Mouse (Mus musculus) embryo, embryonic 10 days (tissue): ENCODE data around the gene Rsl1d1.

ENCODE experiments used
- DNase-seq: peaks from one replicate; pipeline ENCODE4 v3.0.0-alpha.2; 2015; ENCODE audit warnings: low spot score

Rsl1d1 gene

DNA sequence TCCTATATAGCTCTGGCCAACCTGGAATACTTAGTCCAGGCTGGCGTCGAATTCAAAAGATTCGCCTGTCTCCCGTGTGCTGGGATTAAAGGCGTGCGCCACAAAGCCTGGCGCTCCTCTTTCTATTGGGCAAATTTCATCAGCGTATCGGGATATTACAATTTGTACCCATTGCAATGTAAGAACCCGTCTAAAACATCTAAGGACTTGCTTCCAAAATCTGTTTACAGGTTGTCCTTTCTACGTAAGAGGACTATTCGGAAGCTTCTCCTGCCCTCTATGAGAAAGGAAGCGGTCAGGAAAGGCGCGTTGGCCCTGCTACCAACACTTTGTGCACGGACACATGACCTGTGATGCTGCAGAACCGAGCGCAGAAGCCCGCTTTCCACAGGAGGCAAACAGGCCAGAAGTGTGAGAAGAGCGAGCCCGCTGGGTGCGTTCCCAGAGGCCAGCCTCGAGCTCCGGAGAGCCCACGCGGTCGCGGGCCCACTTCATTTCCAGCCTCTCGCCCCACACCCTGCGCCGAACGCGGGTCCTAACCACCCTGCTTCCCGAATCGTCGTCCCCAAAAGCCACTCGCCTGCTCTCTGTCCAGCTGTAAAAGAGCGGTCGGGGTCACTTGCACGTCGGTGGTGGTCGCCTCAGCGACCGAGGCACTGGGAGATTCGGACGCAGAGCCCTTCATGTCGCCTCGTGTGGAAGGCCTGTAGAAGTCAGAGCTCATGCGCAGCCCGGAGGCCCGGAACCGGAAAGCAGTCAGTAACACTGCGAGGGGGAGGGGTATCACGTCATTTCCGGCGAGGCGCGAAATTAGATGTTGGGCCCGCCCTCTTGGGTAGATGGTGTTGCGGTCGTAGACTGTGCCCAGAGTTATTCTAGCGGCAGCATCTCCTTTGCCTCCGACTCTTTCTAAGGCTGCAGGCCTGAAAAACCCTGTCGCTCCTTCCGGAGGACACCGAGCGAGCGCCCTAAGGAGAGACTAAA lies at the start of gene Rsl1d1:
TSS of gene Rsl1d1 (minus strand) at position 761 of the 984 bp plus-strand sequence.
- DNase-seq, result peak; percentile 98

- DNase-seq, result no peak
Observed at GRCm38 (mm10) chr16:11247791-11248190, 44.7 kb upstream of the Rsl1d1 start.

DNA sequence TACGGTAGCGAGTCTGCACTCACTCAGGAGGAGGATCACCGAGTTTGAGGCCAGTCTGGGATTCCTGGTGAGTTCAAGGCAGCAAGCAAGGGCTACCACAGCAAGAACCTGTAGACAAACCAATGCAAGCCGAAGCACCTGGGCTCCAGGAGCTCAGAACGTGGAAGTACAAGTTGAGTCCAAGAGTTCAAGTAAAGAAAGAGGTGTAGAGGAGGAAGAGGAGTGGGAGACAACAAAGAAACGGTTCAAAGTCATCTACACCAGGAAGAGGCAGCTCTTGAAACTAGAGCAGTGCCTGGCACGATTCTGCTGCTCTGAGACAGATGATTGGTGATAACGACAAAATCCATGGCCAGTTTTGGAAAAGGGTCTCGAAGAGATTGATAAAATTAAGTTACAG lies 42.6 kb upstream of the Rsl1d1 start:
- no peak for DNase-seq

GRCm38 (mm10) chr16:11242401-11242800 lies 39.3 kb upstream of the Rsl1d1 start:
- no peak for DNase-seq

- DNase-seq, result no peak
Observed at GRCm38 (mm10) chr16:11217801-11218200, 14.7 kb upstream of the Rsl1d1 start.

- DNase-seq, result no peak
Observed at GRCm38 (mm10) chr16:11203600-11204390, 664 bp upstream of the Rsl1d1 start.

DNA sequence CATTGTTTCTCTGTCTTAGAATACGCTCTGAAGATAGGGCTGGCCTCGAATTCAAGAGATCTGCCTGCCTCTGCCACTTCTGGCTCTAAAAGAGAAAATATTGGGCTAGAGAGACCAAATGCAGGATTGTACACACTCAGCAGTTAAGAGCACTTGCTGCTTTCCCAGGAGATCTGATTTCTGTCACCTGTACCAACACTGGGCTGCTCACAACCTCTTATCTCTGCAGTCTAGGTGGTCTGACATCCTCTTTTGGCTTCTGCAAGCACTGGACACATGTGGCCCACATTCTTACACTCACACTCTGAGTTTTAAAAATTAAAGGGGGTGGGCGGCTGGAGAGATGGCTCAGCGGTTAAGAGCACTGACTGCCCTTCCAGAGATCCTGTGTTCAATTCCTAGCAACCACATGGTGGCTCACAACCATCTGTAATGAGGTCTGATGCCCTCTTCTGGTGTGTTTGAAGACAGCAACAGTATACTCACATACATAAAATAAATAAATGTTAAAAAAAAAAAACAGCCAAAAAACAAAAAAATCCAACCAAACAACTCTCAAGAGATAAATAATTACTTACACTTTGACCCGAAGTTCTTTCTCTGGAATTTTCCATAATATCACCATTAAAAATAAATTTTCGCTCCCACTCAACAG lies 1.3 kb downstream of the Rsl1d1 start:
- no peak for DNase-seq

DNA sequence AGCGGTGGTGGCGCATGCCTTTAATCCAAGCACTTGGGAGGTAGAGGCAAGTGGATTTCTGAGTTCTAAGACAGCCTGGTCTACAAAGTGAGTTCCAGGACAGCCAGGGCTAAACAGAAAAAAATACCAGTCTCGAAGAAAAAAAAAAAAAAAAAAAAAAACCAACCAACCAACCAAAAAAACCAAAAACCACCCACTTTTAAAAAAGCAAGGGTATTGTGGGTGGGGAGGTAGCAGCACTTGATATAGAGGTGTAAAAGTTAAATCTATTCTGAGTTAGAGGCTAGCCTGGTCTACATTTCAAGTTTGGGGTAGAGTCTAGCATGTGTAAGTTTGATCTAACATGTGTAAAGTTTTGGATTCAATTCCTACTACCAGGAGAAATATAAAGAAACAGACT lies 2.9 kb downstream of the Rsl1d1 start:
- DNase-seq, result no peak

GRCm38 (mm10) chr16:11198467-11198866 lies 4.7 kb downstream of the Rsl1d1 start:
- peak; percentile 80 for DNase-seq

- DNase-seq, result no peak
Observed at GRCm38 (mm10) chr16:11197052-11197451, 6.1 kb downstream of the Rsl1d1 start.

- DNase-seq, result no peak
Observed at GRCm38 (mm10) chr16:11193231-11193630, 9.9 kb downstream of the Rsl1d1 start.

DNA sequence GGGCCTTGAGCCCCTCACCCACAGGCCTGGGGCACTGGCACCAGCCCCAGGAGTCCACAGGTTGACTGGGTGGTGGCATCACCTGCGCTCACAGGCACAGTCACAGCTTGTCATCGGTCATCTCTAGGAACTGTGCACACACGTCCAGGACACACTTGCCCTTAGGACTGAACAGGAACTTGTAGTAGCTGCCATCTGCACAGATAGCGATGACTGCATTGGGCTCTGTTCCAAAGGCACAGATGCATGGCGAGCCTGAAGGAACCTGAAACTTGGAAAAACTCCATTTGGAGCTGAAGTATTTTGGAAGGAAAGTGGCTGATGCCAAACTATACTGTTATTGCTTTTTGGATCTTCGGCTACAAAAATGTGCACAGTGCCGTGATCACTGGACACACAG lies 13.0 kb downstream of the Rsl1d1 start:
- DNase-seq, result no peak

- DNase-seq, result no peak
Observed at GRCm38 (mm10) chr16:11177404-11177803, 25.7 kb downstream of the Rsl1d1 start.

GRCm38 (mm10) chr16:11176884-11177244 lies 26.3 kb downstream of the Rsl1d1 start:
- no peak for DNase-seq

DNA sequence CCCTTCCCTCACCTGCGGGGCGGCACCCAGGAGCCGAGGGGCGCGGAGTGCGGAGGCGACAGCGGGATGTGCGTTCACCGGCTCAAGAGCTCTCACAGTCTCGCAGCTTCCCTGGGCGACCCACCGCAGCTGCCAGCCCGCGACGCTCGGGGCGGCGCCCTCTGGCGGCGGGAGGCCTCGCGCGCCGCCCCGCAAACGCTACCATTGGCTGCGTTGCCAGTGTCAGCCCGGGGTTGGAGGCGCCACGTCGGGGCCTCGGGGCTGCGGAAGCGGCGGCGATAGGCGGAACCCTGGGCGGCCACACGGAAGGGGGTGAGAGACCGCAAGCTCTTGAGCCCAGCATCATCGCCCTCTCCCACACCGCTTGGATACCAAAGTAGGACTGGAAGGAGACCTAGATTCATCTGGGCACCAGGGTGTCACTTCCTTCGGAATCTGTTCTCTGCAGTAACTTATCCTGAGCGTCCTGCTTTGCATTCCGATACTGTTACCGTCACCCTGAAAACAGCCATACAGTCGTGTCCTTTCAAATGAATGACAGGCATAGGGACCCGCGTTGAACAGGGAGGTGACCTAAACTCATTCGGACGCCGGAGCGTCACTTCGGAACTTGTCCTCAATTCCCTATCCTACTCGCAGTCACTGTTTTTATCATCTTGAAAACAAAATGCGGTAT lies 26.8 kb downstream of the Rsl1d1 start, which contains the start of gene Zc3h7a:
TSS of gene Zc3h7a (minus strand) at position 186 of the 676 bp plus-strand sequence.
- DNase-seq, result peak; percentile 92

GRCm38 (mm10) chr16:11175489-11176207 lies 27.5 kb downstream of the Rsl1d1 start:
- DNase-seq, result peak; percentile 81

DNA sequence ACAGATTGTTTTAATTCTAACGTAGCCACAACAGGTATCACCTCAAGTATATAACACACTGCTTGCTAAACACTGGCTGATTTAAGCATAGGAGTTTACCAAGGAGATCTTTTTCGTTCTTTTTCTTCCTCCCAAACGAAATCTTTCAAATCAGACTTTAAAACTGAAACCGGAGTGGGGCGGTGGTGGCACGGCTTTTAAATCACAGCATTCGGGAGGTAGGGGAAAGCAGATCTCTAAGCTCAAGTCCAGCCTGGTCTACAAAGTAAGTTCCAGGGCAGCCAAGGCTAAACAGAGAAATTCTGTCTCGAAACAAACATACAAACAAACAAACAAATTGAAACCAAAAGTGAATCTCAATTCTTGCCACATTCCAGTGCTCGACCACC lies 28.0 kb downstream of the Rsl1d1 start:
- no peak for DNase-seq

DNA sequence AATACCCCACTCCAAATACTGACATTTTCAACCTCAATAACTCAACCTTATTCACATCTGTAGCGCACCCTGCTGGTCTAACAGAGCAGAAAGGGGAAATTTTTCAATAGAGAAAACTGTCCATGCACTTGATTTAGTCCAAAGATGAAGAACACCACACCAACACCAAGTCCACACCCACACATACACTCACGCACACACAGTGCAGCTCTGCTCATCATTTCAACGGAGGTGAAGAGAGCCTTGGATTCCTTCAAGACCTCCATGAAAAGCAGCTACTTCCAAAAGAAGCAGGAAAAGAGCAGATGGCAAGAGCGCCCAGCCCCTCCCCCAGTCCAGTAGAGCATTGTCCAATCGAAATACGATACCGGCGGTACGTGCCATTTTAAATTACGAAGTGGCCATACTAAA lies 28.5 kb downstream of the Rsl1d1 start:
- DNase-seq, result peak; percentile 70

GRCm38 (mm10) chr16:11171679-11172078 lies 31.5 kb downstream of the Rsl1d1 start:
- DNase-seq, result no peak

DNA sequence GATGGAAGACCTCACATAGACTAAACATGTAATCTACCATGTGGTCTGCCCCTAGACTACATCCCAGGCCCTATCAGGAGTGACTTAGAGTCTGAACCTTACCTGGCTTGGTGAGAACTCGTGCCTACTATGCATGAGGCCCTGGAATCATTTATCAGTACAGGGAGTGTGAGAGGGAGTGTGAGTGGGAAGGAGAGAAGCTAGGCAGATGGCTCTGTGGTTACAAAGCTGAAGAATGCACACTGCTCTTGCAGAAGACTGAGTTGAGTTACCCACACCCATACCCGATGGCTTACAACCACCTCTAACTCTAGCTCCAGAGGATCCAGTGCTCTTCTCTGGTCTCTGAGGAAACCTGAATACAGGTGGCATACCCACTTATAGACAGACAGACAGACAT lies 36.7 kb downstream of the Rsl1d1 start:
- no peak for DNase-seq

- DNase-seq, result no peak
Observed at GRCm38 (mm10) chr16:11164695-11165255, 38.4 kb downstream of the Rsl1d1 start.
